Mouse (Mus musculus) thymus, postnatal 14 days (tissue): Measurements from ENCODE around the gene Kcnab2.

Experiments used
- DNase-seq: peaks from one replicate; pipeline ENCODE4 v3.0.0; 2021

Kcnab2 gene

DNA sequence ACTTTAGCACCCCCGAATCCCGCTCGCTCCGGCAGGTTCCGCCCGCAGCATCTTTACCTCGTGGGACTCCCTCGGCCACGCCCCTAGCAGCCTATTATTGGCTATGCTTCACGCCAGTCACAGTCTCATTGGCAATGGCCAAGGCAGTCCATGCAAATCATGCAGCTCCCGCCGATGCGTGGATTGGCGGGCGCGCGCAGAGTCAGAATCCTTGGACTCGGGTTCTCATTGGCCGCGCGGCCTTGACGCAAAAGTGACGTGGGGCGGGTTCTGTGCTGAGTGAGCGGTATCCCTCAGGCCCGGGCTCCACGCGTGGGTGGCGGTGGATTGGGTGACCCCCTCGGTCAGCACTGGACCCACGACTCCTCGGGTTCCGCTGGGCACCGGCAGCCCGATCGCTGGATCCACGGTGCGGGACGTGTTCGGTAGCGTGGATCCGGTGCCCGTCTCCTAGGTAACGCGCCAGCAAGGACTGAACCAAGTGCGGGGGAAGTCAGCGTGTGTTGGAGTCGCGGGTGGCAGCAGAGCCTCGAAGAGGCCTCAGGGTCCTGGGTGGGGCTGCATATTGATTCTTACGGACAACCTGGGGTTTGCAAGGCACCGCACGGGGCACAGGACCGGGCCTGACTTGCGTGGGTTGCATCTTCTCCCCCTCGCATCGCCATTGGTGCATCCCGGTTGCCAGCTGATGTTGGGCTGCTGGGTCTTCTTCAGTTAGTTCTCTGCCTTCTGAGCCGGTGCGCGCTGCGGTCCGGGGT lies at the start of gene Kcnab2:
Gene Kcnab2 (minus strand): TSS at position 406 of the 758 bp plus-strand sequence.
- peak; percentile 100 for DNase-seq

DNA sequence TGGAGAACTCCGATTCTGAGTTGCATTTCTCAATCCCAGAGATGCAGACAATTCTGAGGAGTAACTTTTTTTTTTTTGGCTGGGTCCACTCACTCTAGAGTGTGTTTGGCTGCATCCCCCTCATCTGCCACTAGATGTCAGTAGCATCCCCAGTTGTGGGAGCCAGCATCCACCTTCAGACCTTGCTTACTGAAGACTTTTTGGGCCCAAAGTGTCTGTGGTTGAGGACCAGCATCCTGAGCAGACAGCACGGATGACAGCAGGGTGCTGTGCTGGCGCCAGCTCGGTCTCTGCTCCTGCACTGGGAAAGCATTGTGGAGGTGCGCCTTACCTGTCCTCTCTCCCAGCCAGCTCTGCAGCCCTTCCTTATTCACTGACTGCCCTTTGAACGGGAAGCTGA lies 42.4 kb upstream of the Kcnab2 start:
- peak; percentile 65 for DNase-seq

DNA sequence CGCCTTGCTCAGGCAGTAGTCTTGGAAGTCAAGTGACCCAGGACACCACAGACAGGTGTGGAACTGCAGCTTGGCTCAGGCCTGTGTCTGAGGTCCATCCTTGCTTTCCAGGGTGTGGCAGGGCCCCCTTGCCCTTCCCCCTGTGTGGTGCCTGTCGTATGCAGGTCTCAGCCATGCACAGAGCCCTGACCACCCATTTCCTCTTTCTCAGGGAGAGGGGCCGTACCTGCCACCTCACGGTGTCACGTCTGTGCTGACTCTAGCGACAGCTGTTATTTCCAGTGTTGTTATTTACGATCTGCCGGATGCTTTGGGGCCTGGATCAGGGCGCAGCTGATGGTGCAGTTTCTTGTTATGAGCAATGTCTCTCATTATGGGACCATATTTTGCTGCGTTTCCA lies 41.4 kb upstream of the Kcnab2 start:
- DNase-seq, result no peak

DNA sequence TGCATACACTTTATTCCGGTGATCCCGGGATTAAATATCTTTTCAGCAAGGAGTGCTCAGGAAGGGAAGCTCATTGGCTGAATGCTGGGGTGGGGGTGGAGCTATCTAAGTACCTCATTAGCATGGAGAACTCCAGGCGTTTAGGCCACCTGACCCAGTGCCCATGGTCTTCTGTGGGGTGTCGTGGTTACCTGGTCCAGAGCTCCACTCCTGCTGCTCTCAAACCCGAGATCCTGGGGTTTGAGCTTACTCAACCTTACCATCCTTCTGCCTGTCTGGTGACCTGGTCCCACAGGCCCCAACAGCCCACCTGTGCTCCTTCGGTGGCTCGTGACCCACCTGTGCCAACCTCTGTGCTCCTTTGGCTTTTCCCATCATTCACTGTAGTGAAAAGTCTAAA lies 37.2 kb upstream of the Kcnab2 start:
- no peak for DNase-seq

DNA sequence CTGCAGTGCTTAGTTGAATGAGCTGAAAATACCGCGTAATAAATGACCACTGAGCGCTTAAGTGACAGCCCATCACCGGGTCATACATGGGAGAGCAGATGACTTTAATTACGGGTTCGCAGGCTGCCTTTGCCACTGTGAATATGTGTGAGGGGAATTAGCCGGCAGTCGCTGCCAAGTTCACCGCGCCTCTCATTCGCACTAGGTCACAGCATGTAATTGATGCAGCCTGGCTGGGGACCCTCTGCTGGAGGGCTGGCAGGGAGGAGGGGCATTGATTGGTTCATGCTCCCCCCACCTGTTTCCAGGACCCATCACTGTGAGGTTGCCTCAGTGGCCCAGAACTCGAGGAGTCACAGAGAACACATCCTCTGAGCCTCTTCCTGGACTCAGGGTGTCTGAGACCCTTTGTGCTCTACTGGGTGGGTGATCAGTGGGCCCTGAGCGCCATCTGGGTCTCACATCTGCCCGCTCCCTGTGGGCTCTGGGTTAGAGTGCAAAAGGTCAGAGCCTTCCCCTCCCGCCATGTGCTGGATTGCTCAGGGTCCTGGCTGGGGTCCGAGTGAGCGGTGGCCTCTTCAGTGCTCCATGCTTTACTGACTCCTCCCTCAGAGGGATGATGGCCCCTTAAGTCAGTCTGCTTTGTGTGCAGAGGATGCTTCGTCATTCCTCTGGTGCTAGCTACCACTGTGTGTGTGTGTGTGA lies 34.7 kb upstream of the Kcnab2 start:
- no peak for DNase-seq

DNA sequence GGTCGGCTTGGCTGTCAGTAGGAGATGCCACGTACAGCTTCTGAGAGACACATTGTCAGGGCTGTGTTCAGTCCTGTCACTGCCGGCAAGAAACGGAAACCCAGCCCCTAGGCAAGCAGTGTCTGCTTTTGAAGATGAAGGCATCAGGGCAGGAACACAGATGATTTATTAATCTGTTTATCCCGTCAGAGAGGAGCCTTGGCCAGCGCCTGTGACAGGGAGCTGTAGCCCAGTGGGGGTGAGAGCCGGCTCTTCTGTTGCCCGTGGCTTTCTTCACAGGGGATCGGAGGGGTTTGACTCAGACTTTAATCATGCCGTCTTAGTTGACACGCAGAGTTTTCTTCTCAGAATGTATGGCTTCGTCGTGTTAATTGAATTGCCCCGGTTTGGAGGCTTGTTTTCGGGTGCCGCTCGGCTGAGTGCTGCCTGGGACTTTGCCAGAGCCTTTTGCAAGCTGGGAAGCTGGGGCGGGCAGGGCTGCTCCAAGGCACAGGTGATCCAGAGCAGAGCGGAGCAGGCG lies 16.7 kb upstream of the Kcnab2 start:
- no peak for DNase-seq

DNA sequence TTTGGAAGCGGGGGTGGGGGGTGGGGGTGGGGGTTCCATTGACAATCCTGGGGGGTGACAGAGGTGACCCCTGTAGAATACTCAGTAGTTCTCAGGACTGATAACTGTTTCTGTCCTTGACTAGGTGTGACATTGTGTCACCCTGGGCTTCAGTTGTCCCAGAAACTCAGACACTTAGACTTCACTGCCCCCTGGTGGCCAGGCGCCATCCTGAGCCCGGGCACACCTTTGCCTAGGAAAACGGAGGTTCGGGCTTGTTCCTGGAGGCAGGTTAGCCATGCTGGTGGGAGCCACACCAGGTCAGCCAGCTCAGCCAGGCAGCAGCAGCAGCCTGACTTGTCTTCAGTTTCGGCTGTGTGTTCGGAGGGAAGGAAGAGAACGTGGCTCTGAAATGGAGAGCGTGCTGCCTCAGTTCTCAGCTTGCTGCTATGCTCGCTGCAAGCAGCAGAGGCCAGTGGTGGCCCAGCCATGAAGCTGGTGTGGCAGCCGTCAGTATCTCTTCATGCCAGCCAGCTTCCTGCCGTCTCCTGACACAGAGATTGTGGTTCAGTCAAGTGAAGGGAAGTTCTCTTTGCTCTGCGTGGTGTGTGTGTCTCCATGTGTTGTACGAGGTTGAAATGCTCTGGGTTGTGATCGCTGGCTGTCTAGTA lies 13.7 kb upstream of the Kcnab2 start:
- DNase-seq, result peak; percentile 89

DNA sequence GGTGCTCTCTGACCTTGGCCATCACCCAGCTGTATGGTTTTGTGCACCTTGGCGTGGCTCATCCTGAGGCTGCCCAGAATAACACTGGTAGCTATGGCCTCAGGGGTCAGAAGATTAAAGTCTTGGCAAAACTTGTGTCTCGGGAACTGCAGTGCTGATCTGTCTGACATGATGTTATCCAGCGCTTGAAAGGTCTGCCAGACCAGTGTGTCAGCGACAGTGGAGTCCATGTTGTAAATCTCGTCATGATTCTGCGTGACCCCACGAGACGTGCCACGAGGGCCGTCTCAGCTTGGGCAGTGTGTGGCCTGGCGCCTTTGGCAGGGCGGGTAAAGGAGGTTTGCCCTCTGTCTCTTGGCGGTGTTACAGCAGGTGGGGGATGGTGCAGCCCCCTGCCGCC lies 12.6 kb upstream of the Kcnab2 start:
- no peak for DNase-seq

DNA sequence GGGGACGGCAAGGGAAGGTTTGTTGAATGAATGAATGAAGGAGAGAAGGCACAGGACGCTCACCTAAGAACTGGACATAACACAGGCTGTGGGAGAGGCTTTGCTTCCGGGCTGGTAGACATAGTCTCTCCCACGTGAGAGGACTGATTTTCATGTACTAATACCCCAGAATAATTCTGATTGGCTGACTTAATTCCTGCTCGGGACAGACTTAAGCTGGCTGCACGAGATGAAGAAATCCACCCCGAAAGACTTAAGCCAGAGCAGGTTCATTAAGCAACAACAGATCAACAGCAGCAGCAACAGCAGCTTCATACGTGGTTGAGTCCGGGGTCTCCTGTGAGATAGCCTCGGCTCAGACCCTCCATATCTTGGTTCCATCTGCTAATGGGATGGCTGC lies 10.4 kb upstream of the Kcnab2 start:
- DNase-seq, result no peak

DNA sequence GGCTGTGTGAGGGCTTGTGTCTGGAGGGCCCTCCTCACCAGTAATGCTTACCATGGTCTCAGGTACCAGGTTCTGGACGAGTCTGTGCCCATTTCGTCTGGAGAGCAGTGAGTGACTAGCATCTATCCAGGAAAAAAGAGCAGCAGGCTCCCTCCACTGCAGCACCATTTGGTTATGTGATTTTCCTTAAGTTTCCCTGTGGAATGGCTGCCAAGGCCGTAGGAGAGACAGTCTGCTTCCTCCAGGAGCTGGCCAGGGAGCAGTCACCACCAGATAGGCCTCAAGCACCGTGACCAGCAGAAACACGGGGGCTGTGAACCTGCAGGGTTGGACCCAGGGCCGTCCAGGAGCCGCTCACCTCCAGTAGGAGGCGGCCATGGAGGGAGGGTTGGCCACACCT lies 2.8 kb upstream of the Kcnab2 start:
- no peak for DNase-seq

DNA sequence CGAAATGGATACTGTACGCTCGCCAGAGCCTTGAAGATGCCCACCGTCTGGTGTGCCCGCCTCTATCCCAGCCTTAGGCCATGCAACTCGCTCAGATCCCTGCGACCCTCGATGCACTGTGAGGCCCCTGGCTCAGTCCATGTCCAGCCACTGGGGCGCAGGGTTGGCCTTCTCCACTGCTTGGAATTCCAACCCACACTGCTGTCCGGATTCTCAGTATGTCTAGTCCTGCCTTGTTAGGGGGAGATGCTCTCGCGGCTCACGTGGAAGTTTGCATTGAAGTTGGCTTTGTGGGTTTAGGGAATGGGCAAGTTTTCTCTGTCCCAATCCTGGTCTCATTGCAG lies 525 bp upstream of the Kcnab2 start:
- DNase-seq, result no peak

DNA sequence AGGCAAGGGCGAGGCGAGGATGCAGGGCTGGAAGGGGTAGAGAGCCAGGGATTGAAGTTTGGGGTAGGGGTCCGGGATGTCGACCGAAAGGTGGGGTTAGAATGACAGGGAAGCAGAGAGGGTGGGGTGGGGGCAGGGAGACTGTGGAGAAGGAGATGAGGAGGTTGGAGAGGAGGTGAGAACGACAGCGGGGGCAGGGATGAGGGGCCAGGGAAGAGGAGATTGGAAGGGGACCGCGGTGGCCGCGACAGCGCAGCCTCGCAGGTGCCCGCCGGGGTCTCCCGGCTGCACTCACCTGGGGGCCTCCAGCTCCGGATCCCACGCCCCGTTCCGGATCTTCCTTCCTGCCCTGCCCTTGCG lies 585 bp downstream of the Kcnab2 start:
- DNase-seq, result no peak

DNA sequence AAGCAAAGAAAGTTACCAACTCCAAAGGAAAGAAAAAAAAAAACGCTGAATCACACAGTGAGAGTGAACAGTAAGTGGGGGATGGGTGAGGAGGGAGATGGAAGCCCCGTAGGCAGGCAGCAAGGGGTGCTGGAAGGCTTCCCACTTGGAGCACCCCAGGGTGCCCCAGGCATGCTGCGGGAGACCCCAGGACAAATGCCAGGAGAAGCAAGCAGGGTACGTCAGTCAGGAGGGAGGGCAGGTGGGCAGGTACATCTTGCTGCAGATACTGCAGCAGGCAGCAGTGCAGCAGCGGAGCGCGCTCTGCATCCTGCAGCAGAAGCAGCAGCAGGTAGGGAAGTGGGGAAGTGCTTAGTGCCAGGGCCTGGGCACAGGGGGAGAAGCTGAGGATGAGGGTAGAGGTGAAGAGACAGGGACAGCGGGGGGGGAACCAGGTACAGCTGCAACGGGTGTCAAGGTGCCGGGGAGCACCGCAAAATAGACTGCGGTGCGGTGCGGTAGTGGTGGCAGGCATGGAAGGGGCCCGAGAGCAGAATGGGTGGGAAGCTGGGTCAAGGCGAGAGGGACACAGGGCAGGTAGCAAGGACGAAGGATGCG lies 1.1 kb downstream of the Kcnab2 start, which contains the start of gene Nphp4:
Gene Nphp4 (plus strand): TSS at position 280 of the 597 bp plus-strand sequence.
- DNase-seq, result no peak

DNA sequence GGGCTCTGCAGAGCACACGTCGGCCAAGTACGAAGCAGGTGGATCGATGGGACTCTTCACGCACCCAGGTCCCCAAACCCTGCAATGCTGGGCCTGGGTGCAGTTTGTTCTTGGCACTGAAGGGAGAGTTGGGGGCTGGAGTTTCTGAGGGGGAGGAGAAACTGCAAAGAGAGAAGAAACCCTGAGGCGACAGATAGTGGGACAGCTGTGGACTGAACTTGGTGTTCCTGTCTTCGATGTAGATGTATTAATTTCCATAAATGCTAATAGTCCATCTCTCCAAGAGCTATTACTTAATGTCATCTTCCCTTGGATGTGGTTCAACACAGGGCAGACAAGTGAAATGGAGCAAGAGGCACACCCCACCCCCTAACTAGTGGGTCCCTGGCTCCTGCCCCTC lies 1.7 kb downstream of the Kcnab2 start:
- no peak for DNase-seq

DNA sequence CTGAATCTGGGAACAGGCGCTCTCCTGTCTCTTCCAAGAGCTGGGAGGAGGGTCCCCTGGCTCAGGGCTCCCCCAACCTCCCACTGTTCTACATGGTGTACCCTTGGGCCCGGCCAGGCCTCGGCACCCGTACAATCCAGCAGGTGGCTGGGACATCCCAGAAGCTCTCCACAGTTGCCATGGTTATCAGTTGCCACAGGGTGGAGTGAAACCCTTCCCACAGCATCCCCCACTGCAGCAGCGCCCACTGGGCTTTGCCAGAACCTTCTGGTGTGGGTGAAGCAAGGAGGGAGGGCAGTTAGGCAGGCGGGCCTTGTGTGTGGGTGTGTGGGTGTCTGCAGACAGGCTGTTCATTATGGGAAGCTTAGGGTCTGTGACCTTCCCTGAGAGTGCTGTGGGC lies 9.7 kb downstream of the Kcnab2 start:
- DNase-seq, result no peak

DNA sequence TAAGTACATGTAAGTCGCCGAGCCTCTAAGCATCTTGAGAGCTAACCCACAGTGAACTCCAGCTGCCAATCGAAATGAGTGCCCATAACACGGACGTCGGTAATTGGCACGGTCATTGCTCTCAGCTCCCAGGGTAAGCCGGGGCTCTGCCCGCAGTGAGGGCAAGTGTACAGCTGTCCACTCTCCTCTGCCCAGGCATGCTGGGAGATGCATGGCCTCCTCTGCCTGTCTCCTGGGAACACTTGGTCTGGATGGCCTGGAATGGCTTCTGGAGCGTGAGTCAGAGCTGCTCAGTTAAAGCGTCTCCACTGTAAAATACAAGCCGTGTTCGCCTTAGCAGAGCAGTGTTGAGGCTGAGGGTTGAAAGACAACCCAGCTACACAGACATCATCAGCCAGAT lies 11.1 kb downstream of the Kcnab2 start:
- no peak for DNase-seq

DNA sequence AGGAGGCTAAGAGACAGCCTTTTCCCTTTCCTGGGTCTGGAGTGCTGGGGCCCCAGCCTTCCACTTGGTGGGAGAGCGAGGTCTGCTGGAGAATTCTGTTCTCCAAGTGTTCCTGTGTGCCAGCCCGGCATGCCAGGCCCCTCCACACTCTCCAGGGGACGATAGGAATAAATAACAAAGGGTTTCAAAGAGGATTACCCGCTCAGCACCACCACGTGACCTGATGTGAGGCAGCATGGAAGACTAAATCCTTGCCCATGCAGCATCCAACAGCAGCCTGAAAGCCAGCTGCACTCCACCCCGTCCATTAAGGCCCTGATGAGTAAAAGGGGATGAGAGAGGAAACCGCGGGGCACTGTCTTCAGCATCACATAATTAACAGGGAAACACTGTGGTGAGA lies 12.6 kb downstream of the Kcnab2 start:
- DNase-seq, result no peak

DNA sequence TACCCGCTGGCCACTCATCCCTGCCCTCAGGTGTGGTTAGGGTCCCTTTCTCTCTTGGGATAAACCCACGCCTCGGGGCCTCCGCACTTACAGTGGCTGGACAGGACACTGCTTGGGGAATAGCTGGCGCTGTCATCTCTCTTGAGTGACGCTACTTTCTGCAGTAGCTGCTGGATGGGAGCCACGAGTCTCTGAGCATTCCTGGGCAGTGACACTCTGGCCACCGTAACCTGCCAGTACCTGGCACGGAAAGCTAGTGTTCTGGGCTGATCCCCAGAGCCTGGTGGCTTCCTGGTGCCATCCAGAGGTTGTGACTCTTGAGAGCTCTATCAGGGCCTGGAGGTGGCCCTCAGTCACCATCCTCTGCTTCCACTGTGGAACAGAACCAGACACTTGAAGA lies 14.5 kb downstream of the Kcnab2 start:
- DNase-seq, result no peak

DNA sequence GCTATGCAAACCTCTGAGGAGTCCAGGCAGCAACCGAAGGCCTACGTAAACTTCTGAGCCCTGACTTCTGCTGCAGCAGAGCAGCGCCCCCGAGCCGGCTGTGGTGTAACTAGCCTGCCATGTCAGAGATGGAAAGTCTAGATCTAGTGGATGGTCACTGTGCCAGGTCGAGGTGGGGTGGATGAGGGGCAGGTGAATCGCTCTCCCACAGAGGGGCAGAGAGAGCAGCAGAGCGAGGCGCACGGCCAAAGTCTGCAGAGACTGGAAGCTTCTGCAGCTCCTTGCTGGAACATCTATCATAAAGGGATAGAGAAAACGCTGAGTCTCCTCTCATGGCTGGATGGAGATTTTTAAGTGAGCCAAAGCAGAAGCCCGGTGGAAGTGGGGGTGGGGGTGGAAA lies 15.2 kb downstream of the Kcnab2 start:
- DNase-seq, result no peak

DNA sequence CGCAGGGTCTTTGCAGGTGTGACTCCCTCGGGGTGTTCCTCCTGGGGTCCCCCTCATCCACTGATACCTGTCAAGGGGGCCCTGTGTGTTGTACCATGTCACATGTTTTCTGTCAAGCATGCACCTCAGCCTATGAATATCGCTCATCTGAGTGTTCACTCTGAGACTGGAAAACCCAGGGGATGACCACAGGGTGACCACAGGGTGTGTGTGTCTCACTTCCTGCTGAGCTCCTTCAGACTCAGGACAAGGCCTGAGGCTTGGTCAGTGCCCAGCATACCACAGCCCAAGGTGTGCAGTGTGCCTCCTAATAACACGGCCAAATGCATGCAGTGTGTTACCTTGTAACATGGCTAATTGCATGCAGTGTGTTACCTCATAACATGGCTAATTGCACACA lies 20.0 kb downstream of the Kcnab2 start:
- no peak for DNase-seq

DNA sequence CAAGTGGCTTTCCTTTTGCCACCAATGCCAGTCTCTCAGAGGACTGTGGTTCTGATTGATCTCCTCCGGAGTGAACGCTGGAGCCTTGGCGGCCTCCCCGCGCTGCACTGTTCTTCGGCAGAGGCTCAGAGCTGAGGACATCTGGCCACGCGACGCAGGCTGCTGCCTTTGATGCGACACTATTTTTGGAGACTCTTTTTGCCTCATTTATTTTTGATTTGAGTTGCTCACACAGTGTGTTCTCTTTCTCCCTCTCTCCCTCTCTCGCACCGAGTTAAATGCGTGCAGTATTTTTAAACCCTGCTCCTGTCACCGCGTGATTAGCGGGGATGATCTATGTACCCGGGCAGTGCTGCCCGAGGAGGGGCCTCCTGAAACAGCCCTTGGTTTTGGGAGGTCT lies 21.1 kb downstream of the Kcnab2 start:
- DNase-seq, result no peak

DNA sequence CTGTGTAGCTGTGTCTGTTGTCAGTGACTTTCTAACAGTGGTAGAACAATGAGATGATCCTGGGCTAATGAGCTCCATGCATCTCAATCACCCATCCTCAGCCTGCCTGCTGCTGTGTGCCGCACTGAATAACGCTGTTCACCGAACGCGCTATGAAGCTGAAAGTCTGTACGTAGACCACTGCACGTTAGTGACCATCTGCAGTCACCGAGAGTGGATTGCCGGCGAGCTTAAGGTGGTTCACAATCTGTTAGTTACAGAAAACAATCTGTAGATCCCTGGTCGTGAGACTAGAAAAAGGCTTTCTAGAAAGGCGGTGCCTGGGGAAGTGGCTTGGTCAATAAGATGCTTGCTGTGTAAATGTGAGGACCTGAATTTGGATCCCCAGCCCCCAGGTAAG lies 23.5 kb downstream of the Kcnab2 start:
- no peak for DNase-seq

DNA sequence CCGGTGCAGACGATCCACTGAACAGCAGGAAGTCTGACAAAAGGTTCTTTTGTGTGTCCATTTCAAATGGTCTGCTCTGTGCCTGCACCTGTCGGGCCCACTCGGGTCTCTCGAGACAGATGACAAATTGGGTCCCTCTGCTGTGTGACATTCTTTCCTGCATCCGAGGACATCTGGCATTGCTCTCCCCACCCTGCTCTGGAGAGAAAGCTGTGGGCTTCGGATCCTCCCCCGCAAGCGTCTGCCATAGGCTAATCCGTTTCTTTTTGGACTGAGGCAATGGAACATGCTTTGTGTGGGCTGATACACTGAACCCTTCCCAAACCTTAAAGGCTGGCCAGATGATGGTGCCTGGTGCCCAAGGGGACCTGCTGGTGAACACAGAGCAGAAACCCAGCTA lies 24.6 kb downstream of the Kcnab2 start:
- no peak for DNase-seq

DNA sequence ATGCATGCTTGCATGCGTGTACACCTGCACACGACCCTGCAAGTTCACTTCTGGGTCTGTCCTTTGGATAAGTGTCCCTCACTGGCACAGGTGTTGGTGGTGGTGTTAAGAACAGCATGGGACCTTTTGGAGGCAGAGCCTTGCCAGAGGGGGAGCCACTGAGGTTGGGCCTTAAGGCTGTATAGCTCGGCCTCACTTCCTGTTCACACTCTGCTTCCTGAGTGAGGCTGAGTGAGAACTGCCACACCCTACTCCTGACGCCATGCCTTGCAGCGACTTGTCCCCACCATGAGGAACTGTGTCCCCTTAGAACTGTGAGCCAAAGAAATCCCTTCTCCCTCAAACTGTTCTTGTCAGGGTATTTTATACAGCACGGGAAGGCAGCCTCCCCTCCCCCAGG lies 26.3 kb downstream of the Kcnab2 start:
- DNase-seq, result peak; percentile 36
